Mouse (Mus musculus) liver, adult (tissue): ENCODE results near the gene Ino80b.

Experiments
- GATA4 ChIP-seq: IDR thresholded peaks from 2 replicates; pipeline ENCODE4 v1.6.1; 2014; ENCODE audit warnings: mild to moderate bottlenecking, low read length; ENCODE audit not compliant: insufficient replicate concordance

The Ino80b gene

GRCm38 (mm10) chr6:83086121-83087035, 38.9 kb downstream of the Ino80b start, which contains the start of gene Lbx2:
Gene Lbx2, plus strand, starts transcription at chr6:83086367.
- TF ChIP-seq GATA4 = no peak

GRCm38 (mm10) chr6:83084477-83084876, 40.8 kb downstream of the Ino80b start:
- no peak for TF ChIP-seq GATA4

- TF ChIP-seq GATA4 = no peak
Observed at GRCm38 (mm10) chr6:83083497-83083896, 41.7 kb downstream of the Ino80b start.

GRCm38 (mm10) chr6:83080210-83080609, 45.0 kb downstream of the Ino80b start:
- no peak for TF ChIP-seq GATA4

GRCm38 (mm10) chr6:83078324-83078858, 46.8 kb downstream of the Ino80b start:
- TF ChIP-seq GATA4 = peak; percentile 99; the same call in 1 of the 2 replicates

GRCm38 (mm10) chr6:83077630-83078323, 47.5 kb downstream of the Ino80b start, which contains the start of gene Pcgf1:
Gene Pcgf1, plus strand, starts transcription at chr6:83077869.
- no peak for TF ChIP-seq GATA4

GRCm38 (mm10) chr6:83074979-83075378, 50.3 kb downstream of the Ino80b start:
- TF ChIP-seq GATA4 = no peak
